Mouse (Mus musculus): Measurements from ENCODE around the gene Slc16a5. TPM values are rescaled to one million over a fixed set of nuclear protein-coding genes. Genes with fewer than 3 reads are reported as not detected.

The Slc16a5 gene
- polyA plus RNA-seq, 1 experiment from 2014 or later = not detected

- H3K27me3 ChIP-seq (replicated peaks) = no peaks in the 10 kb centered on the region
- no peak overlapping the region for H3K4me2 ChIP-seq
- H3K27ac ChIP-seq (ENCODE audit: poor library complexity, severe bottlenecking) = no peak overlapping the region
- 92% methylated on average over 6 of the region's 6 CpGs for WGBS
- H3K4me1 ChIP-seq (replicated peaks) = peaks cover 19% of the 10 kb centered on the region
- no peak overlapping the region for H3K4me3 ChIP-seq
- no peak overlapping the region for H3K9ac ChIP-seq
- no peaks in the 10 kb centered on the region for H3K9me3 ChIP-seq (replicated peaks)
- H3K36me3 ChIP-seq = peaks cover 64% of the 10 kb centered on the region
- ATAC-seq (ENCODE audit: insufficient number of reproducible peaks, low FRiP score) = no peak
These were observed 31.7 kb upstream of the Slc16a5 start for GRCm38 (mm10) chr11:115430561-115430960.

GRCm38 (mm10) chr11:115432814-115433213 lies 29.5 kb upstream of the Slc16a5 start:
- no peak for ATAC-seq (ENCODE audit: insufficient number of reproducible peaks, low FRiP score)

DNA sequence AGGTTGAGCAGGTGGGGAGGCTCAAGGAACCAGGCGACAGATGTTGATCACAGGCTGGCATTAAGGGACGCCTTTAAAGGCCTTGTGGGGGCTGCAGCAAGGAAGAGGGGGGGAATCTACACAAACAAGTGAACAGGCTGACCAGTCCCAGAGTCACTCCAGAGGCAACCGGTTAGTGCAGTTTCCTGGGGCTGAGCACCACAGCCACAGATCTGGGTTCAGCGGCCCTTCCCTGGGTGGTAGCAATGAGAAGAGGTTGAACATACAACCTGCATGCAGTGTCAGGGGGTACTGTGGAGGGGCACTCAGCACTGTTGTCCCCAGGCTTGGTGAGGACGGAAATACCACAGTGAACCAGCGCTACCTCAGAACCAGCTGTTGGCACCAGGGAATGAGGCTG lies 28.9 kb upstream of the Slc16a5 start:
- no peak overlapping the region for H3K27ac ChIP-seq (ENCODE audit: poor library complexity, severe bottlenecking)
- no peak overlapping the region for H3K4me2 ChIP-seq
- no peaks in the 10 kb centered on the region for H3K27me3 ChIP-seq (replicated peaks)
- 76% methylated on average over 6 of the region's 6 CpGs for WGBS
- H3K4me3 ChIP-seq = no peak overlapping the region
- no peaks in the 10 kb centered on the region for H3K9me3 ChIP-seq (replicated peaks)
- peaks cover 45% of the 10 kb centered on the region for H3K36me3 ChIP-seq
- ATAC-seq (ENCODE audit: insufficient number of reproducible peaks, low FRiP score) = no peak
- H3K9ac ChIP-seq = no peak overlapping the region
- peaks cover 18% of the 10 kb centered on the region for H3K4me1 ChIP-seq (replicated peaks)

More at GRCm38 (mm10) chr11:115432814-115433213, 29.5 kb upstream of the Slc16a5 start:
- WGBS = 68% methylated on average over 4 of the region's 4 CpGs
- H3K27me3 ChIP-seq (replicated peaks) = no peaks in the 10 kb centered on the region
- no peak overlapping the region for H3K4me2 ChIP-seq
- H3K36me3 ChIP-seq = peaks cover 46% of the 10 kb centered on the region
- H3K4me3 ChIP-seq = no peak overlapping the region
- no peak overlapping the region for H3K9ac ChIP-seq
- no peak overlapping the region for H3K27ac ChIP-seq (ENCODE audit: poor library complexity, severe bottlenecking)
- H3K4me1 ChIP-seq (replicated peaks) = peaks cover 21% of the 10 kb centered on the region
- H3K9me3 ChIP-seq (replicated peaks) = no peaks in the 10 kb centered on the region

- WGBS = 5% methylated on average over 31 of the region's 31 CpGs
- Histone ChIP-seq H3K4me3 (peak overlapping the region; percentile 43), H3K4me2 (peak overlapping the region; percentile 74), H3K4me1 (replicated peaks) (peaks cover 18% of the 10 kb centered on the region), H3K9me3 (replicated peaks) (peaks cover 9% of the 10 kb centered on the region), H3K27me3 (replicated peaks) (no peaks in the 10 kb centered on the region), H3K27ac (ENCODE audit: poor library complexity, severe bottlenecking) (no peak overlapping the region), H3K9ac (peak overlapping the region; percentile 66), H3K36me3 (peaks cover 22% of the 10 kb centered on the region)
- no peak for ATAC-seq (ENCODE audit: insufficient number of reproducible peaks, low FRiP score)
These were observed 26.5 kb upstream of the Slc16a5 start for GRCm38 (mm10) chr11:115435596-115436337.

GRCm38 (mm10) chr11:115437571-115438122 lies 24.6 kb upstream of the Slc16a5 start:
- WGBS = 78% methylated on average over 5 of the region's 5 CpGs
- H3K9ac ChIP-seq = no peak overlapping the region
- H3K27ac ChIP-seq (ENCODE audit: poor library complexity, severe bottlenecking) = no peak overlapping the region
- no peak overlapping the region for H3K4me3 ChIP-seq
- no peak overlapping the region for H3K4me2 ChIP-seq
- 0 out of 2 replicates have a peak, but pooled peaks cover 4% of the 10 kb centered on the region for H3K36me3 ChIP-seq
- H3K4me1 ChIP-seq (replicated peaks) = peaks cover 18% of the 10 kb centered on the region
- 0 out of 2 replicates have a peak, but pooled peaks cover 6% of the 10 kb centered on the region for H3K27me3 ChIP-seq (replicated peaks)
- peaks cover 9% of the 10 kb centered on the region for H3K9me3 ChIP-seq (replicated peaks)
- ATAC-seq (ENCODE audit: insufficient number of reproducible peaks, low FRiP score) = no peak

GRCm38 (mm10) chr11:115439326-115439725 lies 22.9 kb upstream of the Slc16a5 start:
- WGBS = 80% methylated on average over 3 of the region's 3 CpGs

GRCm38 (mm10) chr11:115439906-115440595 lies 22.2 kb upstream of the Slc16a5 start, which contains the start of gene Trim80:
Gene Trim80, plus strand, starts transcription at chr11:115440545.
- no peaks in the 10 kb centered on the region for H3K36me3 ChIP-seq
- no peak for ATAC-seq (ENCODE audit: insufficient number of reproducible peaks, low FRiP score)
- peaks cover 9% of the 10 kb centered on the region for H3K9me3 ChIP-seq (replicated peaks)
- no peak within 1 kb of the TSS for H3K4me3 ChIP-seq
- H3K27me3 ChIP-seq (replicated peaks) = 0 out of 2 replicates have a peak, but pooled peaks cover 6% of the 10 kb centered on the region
- H3K9ac ChIP-seq = no peak within 1 kb of the TSS
- H3K4me2 ChIP-seq = no peak within 1 kb of the TSS
- H3K27ac ChIP-seq (ENCODE audit: poor library complexity, severe bottlenecking) = no peak within 1 kb of the TSS
- WGBS = 84% methylated on average over 9 of the region's 9 CpGs
- H3K4me1 ChIP-seq (replicated peaks) = peaks cover 14% of the 10 kb centered on the region

More at GRCm38 (mm10) chr11:115439326-115439725, 22.9 kb upstream of the Slc16a5 start:
- Histone ChIP-seq H3K9ac (no peak overlapping the region), H3K27me3 (replicated peaks) (0 out of 2 replicates have a peak, but pooled peaks cover 6% of the 10 kb centered on the region), H3K27ac (ENCODE audit: poor library complexity, severe bottlenecking) (no peak overlapping the region), H3K36me3 (no peaks in the 10 kb centered on the region), H3K4me1 (replicated peaks) (peaks cover 18% of the 10 kb centered on the region), H3K9me3 (replicated peaks) (peaks cover 9% of the 10 kb centered on the region), H3K4me3 (no peak overlapping the region), H3K4me2 (no peak overlapping the region)
- ATAC-seq (ENCODE audit: insufficient number of reproducible peaks, low FRiP score) = no peak

- H3K9ac ChIP-seq = no peak overlapping the region
- H3K4me3 ChIP-seq = no peak overlapping the region
- H3K9me3 ChIP-seq (replicated peaks) = peaks cover 9% of the 10 kb centered on the region
- H3K4me1 ChIP-seq (replicated peaks) = peaks cover 5% of the 10 kb centered on the region
- H3K36me3 ChIP-seq = no peaks in the 10 kb centered on the region
- ATAC-seq (ENCODE audit: insufficient number of reproducible peaks, low FRiP score) = no peak
- H3K4me2 ChIP-seq = no peak overlapping the region
- H3K27me3 ChIP-seq (replicated peaks) = 0 out of 2 replicates have a peak, but pooled peaks cover 6% of the 10 kb centered on the region
- 46% methylated on average over 15 of the region's 15 CpGs for WGBS
- H3K27ac ChIP-seq (ENCODE audit: poor library complexity, severe bottlenecking) = no peak overlapping the region
These were observed 20.9 kb upstream of the Slc16a5 start for GRCm38 (mm10) chr11:115441417-115441816.

- peak overlapping the region; percentile 10; the same call in 1 of the 2 replicates for H3K27ac ChIP-seq (ENCODE audit: poor library complexity, severe bottlenecking)
- no peaks in the 10 kb centered on the region for H3K27me3 ChIP-seq (replicated peaks)
- no peak overlapping the region for H3K9ac ChIP-seq
- H3K4me3 ChIP-seq = no peak overlapping the region
- H3K36me3 ChIP-seq = no peaks in the 10 kb centered on the region
- peak; percentile 10; the same call in 1 of the 2 replicates for ATAC-seq (ENCODE audit: insufficient number of reproducible peaks, low FRiP score)
- WGBS = 13% methylated on average over 3 of the region's 3 CpGs
- peaks cover 23% of the 10 kb centered on the region for H3K4me1 ChIP-seq (replicated peaks)
- peak overlapping the region; percentile 12; the same call in 1 of the 2 replicates for H3K4me2 ChIP-seq
- no peaks in the 10 kb centered on the region for H3K9me3 ChIP-seq (replicated peaks)
These were observed 15.4 kb upstream of the Slc16a5 start for GRCm38 (mm10) chr11:115446906-115447305.

- H3K27ac ChIP-seq (ENCODE audit: poor library complexity, severe bottlenecking) = peak overlapping the region; percentile 4; the same call in 1 of the 2 replicates
- no peak overlapping the region for H3K9ac ChIP-seq
- peaks cover 23% of the 10 kb centered on the region for H3K4me1 ChIP-seq (replicated peaks)
- H3K4me2 ChIP-seq = no peak overlapping the region
- H3K9me3 ChIP-seq (replicated peaks) = no peaks in the 10 kb centered on the region
- no peak for ATAC-seq (ENCODE audit: insufficient number of reproducible peaks, low FRiP score)
- no peaks in the 10 kb centered on the region for H3K36me3 ChIP-seq
- H3K27me3 ChIP-seq (replicated peaks) = no peaks in the 10 kb centered on the region
- 78% methylated on average over 11 of the region's 11 CpGs for WGBS
- no peak overlapping the region for H3K4me3 ChIP-seq
These were observed 14.9 kb upstream of the Slc16a5 start for GRCm38 (mm10) chr11:115447321-115447885.

- Histone ChIP-seq H3K36me3 (no peaks in the 10 kb centered on the region), H3K4me1 (replicated peaks) (peaks cover 23% of the 10 kb centered on the region), H3K9ac (no peak overlapping the region), H3K27me3 (replicated peaks) (no peaks in the 10 kb centered on the region), H3K4me2 (no peak overlapping the region), H3K4me3 (no peak overlapping the region), H3K9me3 (replicated peaks) (no peaks in the 10 kb centered on the region), H3K27ac (ENCODE audit: poor library complexity, severe bottlenecking) (no peak overlapping the region)
- ATAC-seq (ENCODE audit: insufficient number of reproducible peaks, low FRiP score) = no peak
- 86% methylated on average over 16 of the region's 16 CpGs for WGBS
These were observed 14.2 kb upstream of the Slc16a5 start for GRCm38 (mm10) chr11:115448075-115448474.

Data from heart, embryonic 12.5 days (tissue).